Mouse (Mus musculus): ENCODE measurements at regions not wholly inside any gene's neighbourhood (a gene's known extent, or its start where the extent isn't known, plus 50 kb on each side); places are given as distances from the start of the nearest gene placed in this dataset.

- TF ChIP-seq CTCF (IDR thresholded peaks at IDR 0.05; ENCODE audit: extremely low read depth, insufficient read depth, insufficient read length, insufficient replicate concordance) (no peak), POLR2A (IDR thresholded peaks at IDR 0.05; ENCODE audit: low read depth, low read length) (no peak)
Observed at GRCm38 (mm10) chr7:39706606-39707005, 189.0 kb downstream of the Zfp619 start.
